Mouse (Mus musculus) kidney, postnatal 10 days (tissue): ENCODE data around the gene Mia3.
"Not testable (repeated sequence)": the region's sequence is repeated elsewhere in the genome, so short reads cannot be mapped to it uniquely, and the experiment has no call there.

Experiments used
- DNase-seq: peaks from one replicate; pipeline ENCODE4 v3.0.0; 2021; ENCODE audit warnings: mixed read lengths

Mia3 gene

DNA sequence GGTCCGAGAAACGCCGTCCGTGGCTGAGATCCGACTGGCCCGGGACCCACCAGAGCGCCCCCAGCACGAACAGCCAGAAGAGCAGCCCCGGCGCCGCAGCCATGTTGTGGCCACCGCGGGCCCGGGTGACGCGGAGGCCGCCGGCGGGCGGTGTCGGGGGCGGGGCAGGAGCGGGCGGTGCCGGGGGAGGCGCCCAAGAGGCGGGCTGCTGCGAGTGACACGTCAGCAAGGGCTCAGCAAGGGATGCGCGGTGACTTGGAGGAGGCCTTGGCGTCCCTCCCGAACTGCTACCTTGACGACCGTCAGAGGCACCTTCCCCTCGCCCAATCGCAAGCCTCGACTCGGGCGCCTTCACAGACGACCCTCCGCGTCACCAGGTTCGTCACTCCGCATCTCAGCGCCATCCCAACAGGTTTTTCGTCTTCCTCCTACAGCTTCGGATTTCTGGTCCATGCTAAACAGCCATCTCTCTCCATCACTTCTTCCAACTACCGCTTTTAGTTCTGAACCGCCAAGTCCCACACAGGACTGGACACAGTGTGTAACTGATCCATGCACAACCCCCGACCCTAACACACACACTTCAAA lies at the start of gene Mia3:
Mia3 (minus strand) TSS at position 127 of the 588 bp plus-strand sequence.
- DNase-seq = peak; percentile 96

DNA sequence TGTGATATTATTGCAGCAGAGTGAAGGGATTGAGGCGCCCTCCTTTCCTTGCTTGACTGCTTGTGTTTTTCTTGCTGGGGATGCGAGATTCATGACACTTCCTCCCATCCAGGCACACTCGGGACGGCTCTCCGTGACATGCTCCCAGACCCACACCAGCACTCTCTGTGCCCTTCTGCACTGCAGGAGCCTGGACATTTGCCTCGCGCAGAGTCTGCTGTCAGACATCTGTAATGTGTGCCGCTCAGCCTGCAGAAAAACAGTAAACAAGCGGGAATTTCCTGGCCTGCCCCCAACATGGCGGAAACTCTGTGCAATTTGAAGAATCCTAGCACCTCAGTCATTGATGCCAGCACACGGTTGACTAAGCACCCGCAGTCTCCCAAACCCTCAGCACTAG lies 48.5 kb upstream of the Mia3 start, which contains the start of gene Hhipl2:
Hhipl2 (plus strand) TSS at position 343 of the 400 bp plus-strand sequence.
- DNase-seq = no peak

DNA sequence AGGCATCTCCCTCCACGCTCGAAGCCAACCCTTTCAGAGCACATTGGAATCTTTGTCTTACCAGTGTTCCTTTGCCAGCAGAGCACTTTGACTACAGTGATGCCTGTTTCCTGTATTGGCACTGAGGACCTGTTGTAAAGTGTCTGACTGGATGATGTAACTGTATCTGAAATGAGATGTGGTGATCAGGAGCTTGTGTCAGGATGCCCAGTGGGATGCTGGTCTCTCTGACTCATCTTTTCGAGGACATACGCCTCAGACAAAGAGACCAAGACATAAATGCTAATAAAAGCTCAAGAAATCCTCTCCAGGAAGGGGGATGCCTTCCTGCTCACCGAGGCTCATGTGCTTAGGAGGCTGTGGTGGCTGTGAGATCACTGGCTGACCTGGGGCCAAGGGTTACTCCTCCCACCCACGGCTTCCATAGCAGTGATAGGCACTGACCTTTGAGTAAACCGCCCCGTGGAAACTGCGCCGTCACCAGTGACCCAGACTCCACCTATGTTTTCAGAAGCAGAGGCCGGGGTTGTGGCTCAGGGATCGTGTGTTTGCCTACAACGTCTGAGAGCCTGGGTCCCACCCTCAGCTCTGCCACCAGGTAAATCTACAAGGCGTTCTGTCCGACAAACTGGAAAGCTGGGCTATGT lies 44.9 kb upstream of the Mia3 start:
- no peak for DNase-seq

DNA sequence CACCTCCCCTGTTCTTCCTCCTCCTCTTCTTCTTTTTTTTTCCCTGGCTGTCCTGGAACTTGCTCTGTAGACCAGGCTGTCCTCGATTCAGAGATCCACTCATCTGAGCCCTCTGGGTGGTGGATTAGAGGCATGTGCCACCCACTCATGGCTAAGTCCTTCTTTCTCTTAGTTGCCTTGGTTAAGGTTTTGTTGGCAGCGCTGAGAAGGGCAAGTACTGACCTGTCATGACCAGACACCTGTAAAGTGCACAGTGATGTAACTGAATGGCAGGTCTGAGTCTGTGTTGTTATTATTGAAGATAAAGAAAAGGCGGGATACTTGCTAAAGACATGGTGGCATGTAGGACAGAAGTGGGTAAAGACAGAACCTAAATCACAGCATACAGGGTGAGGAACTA lies 34.0 kb upstream of the Mia3 start:
- DNase-seq = no peak

DNA sequence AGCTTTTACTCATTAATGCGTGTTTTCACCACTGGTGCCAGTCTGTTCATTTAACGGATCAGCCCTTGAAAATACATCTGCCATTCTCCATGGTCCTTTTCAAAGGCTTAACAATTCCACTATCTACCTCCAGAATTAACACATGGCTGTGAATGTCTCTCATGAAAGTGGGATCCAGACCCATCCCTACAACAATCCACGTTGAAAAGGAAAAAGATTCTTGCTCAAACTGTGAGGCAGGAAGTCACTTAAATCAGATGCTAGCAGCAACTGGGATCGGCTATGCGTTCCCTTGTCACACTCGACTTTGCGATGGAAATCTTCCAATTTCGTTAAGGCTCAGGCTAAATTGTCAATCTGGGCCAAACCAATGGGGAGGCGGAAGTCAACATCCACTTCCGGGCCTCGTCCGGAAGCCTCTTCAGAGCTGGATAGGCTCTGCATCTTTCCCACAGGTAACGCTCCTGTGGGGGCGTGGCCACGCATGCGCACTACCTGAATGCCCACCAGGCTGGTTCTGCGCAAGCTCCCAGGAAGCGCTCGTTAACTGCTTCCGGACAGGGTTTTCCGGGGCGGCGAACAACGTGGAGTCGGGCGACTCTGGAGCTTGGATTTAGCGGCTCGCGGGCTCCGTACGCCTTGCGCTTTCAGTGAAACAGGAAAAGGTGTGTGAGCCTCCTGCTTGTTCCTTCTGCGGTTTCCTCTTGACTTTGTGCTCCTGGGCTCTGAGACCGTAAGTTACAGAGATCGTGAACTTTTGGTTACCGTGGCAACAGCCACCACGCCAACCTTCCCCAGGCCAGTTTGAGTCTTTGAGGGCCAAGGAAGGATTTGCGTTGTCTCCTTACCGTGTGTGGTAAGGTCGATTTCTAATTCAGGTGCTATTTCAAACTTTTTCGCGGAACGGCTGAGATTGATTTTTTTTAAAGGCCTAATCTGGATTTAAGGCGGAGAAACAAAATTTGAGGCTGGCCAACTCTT lies 19.4 kb upstream of the Mia3 start, which contains the start of gene Taf1a:
Taf1a (plus strand) TSS at position 556 of the 981 bp plus-strand sequence.
- peak; percentile 93 for DNase-seq

DNA sequence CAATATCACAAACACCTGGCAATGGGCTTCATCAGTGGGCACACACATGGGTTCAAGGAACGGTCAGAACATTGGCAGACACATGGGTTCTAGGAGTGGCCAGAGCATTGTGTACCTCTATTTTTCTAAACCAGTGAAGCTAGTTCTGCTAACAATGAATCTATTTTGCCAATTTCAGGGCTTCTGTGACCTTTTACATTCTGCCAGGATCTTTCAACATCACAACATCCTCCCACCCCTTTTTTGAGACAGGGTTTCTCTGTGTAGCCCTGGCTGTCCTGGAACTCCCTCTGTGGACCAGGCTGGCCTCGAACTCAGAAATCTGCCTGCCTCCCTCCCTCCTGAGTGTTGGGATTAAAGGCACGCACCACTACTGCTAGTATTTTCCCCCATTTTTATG lies 18.1 kb upstream of the Mia3 start:
- DNase-seq = not testable (repeated sequence)

DNA sequence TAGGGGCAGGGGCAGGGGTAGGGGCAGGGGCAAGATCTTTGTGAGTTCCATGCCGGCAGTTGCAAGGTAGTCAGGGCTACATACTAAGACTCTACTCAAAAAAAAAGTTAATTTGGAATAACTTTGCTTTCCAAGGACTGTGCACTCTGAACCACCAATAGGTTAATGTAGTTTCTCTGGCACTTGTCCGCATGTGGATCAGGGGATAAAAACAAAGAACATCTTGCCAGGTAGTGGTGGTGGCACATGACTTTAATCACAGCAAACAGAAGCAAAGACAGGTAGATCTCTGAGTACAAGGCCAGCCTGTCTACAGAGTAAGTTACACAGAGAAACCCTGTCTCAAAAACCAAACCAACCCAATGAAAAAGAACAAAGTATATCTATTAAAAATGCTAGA lies 13.3 kb upstream of the Mia3 start:
- no peak for DNase-seq

DNA sequence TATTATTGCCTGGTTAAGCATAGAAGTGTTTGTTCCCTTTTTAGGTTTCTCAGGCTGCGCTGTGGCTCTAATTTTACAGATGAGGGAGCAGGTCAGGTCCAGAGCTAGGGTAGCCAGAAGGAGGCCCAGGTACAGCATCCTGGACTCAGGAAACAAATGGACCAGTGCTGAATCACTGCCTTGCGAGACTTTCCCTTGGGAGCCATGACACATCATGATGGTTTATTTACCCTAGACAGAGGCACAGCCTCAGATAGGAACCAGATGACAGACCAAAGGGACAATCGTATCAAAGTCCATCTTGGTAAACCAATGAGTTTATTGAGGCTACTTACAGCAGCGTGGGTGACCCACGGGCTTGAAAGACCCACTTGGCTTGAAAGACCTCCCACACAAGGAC lies 12.5 kb upstream of the Mia3 start:
- DNase-seq = no peak

DNA sequence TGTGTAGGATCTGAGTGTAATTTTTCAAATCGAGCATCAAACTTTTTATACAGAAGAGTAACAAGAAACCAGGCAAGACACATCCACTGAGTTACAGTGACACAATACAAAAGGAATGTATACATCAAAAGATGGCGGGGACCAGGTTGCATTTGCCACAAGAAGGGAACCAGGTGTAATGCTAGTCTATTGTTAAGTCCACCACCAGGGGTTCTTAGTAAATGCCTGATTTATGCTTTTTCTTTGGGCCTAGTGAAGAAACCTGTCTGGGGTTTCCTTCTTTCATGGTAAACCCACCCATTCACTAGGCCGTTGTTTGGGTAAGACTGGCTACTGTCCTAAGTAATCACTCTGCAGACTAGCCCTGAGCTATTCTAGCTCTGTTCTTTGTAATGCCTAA lies 10.0 kb upstream of the Mia3 start:
- not testable (repeated sequence) for DNase-seq

DNA sequence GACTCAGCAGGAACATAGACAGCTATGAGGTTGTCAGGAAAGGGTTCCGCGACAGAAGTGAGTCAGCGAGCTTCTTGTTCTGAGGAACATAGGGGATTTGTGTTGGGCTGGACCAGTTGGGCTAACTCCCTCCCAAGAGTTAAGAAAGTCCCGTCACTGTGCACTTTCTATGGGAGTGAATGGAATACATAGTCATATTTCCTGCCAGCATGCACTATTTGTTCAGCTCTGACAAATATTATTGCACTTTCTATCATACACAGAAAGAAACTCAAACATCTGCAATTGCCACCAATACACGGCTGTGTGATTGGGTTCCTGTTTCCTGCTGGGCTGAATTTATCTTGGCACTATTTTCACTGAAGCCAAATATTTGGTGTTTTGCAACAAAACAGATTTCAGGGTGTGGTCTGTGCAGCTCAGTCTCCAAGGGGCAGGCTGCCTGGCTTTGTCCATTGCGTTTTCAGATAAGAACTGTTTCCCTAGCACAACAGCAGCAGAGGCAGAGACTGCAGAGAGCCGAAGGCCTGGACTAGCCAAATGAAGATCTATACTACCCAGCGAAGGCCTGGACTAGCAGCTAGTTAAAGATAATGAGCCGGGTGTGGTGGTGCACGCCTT lies 9.1 kb upstream of the Mia3 start:
- no peak for DNase-seq

DNA sequence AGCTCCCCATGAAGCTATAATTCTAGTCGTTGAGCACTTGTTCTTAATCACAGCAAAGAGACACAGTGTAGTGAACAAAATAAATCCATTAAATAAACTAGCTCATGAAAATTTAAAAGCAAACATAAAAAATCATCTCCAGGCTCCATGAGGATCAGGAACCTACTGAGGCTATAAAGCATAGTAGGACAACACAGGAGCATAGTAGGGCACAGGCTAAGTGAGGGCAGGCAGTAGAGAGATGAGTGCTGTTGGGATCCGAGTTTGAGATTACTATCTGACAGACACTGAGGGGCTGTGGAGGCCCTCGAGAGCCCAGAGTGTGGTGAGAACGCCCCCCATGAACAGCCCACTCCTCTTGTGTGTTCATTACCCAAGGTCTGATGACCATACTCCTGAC lies 7.7 kb upstream of the Mia3 start:
- no peak for DNase-seq

DNA sequence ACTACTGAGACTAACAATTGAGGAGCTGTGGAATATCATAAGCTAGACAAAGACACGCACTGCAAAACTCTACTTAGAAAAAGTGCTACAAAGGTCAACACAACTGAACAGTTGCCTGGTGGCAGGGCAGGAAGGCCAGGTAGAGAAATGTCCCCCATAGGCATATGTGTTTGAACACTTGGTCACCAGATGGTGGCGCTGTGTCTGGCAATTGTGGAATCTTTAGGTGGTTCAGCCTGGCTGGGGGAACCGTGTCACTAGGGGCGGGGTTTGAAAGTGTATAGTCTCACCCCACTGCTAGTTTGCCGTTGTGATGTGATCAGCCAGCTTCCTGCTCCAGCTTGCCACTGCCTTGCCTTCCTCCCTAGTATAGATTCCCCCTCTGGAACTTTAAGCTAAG lies 5.4 kb upstream of the Mia3 start:
- DNase-seq = no peak

DNA sequence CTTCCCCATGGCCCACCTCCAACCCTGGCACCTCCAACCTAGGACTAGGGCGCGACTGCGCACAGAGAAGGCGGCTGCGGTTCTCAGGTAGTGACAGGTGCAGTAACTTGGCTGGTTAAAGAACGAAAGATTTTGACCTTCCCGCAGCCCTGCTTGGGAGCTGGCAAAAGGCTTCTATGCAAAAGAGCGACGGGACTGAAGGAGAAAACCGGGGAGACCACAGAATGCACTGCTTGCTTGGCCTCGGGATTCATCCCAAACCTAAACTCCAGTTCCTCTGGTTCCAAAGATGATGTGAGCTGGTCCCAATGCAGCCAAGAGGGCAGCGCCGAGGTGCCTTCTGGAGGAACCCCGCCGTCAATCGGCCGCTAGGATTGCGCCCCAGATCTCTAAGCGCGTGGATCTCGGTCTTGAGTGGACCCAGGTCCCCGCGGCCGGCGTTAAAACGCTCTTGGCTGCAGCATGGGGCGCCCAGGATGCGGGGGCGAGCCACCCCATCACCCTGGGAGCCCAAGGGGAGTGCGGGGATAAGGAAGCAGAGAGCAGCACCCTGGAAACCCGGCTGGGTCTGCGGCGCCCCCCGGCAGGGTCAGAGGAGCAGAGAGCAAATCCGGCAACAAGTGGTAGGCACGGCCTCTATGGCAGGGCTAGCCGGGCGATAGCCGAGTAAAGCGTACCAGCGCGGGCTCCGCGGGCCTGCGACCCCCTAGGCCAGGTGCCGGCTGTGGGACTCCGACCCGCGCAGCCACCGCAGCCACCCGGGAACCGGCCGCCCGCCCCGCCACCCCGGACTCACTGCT lies 552 bp downstream of the Mia3 start:
- no peak for DNase-seq

DNA sequence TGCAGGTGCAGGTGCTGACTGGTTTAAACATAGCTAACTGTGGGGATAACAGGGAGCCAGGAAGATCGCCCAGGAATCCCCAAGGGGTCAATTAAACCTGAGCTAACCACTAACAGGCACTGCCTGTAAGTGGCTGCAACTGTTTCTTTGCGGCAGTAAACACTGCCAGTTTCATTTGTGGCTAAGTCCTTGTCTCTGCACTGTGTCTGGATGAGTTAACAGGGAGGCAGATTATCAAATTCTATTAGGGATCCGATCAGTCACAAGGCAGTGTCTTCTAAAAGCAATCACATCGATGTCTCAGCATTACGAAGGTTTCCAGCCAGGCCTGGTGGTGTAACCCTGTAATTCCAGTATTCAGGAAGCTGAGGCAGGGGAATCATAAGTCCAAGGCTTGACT lies 3.0 kb downstream of the Mia3 start:
- DNase-seq = no peak

DNA sequence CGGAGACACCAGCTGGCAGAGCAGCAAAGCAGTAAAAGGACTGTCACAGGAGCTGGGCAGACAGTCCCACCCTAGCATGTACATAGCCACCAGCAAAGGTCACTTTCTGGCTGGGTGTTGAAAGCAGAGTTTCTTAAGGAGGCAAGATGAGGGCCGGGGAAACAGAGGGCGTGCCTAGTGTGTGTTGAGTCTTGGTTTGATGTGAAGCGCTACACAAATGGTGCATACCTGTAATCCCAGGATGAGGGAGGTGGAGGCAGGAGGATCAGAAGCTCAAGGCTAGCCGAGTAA lies 5.8 kb downstream of the Mia3 start:
- DNase-seq = no peak

DNA sequence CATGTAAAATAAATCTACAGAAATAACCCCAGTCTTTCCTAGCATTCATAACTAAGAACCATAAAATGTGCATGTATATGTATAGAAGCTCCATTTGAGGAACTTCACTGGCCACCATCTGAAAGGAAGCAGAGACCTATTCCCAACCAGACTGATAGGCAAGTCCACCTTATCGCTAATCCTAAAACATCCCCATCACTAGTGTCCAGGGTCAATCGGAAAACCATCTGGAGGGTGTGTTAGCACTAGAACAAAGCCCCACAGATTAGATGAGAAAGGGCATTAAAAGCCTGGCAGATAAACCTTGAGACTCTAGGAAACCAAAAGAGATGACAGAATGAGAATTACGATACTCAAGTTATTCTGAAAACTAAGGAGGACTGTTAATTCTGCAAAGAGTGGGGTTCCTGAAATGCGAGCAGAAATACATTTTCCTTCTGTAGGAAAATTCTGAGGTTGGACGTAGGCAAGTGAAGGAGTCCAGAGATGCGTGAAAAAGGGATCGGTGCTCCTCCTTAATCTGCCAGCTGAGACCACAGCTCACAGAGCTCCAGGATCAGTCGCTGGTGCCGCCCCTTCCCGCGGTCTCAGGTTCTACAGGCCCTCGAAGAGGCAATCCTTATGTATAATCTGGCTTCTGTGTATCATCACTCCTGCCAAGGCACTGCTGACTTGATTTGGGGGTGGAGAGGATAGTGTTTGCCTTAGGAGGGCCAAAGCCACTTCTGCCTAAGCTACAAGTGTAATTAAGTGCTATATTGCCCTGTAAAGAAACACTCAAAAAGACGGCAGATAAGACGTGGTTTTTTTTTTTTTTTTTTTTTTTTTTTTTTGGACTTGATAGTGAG lies 6.4 kb downstream of the Mia3 start:
- DNase-seq = no peak

DNA sequence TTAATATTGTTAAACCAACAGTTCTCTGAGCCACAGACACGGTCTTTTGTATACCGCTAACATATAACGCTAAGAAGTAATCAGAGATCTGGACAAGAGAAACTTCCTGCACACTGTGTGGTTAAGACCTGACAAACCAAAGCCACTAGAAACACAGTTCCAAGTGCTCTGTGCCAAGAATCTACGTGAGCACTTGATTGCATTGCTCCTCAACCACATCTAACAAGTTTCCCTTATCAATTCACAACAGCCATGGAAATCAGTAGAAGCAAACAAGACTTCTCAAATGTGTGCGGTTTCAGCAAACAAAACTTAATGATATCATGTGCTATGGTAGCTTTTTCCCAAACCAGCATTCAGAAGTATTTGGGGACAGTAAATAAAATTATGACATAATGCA lies 7.1 kb downstream of the Mia3 start:
- DNase-seq = no peak

DNA sequence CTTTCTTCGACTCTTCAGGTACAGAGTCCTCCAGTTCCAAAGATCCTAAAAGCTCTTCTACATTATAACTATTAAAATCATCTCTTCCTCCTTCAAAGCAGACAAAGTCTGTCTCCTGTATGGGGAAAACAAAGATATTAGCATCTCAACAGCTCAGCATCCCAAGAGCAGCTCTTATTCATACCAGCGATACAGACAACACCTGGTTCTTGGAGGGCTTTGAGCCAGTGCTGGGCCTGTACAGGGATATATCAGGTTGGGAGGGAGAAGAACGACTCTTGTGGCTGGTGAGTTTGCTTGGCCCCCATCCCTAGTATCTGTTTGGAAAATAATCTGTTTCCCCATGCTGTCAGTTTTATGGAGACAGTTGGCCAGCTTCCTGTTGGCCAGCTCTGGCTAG lies 10.5 kb downstream of the Mia3 start:
- no peak for DNase-seq

DNA sequence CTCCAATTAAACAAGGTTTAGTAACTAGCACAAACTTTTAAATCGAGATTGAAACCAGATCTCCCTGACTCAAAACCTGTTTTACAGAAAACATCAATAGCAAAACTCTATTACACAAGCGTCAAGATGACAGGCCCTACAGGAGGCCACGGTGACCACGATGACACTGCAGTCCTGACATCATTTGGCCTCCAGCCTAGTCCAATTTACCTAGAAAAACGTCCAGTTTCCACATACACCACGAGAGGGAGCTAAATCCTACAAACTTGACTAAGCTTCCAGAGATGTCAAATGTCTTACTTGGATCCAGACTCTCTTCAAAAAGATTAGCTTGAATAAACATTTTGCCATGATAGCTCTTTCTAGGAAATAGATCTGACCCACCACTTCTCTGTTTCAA lies 19.5 kb downstream of the Mia3 start:
- peak; percentile 71 for DNase-seq

DNA sequence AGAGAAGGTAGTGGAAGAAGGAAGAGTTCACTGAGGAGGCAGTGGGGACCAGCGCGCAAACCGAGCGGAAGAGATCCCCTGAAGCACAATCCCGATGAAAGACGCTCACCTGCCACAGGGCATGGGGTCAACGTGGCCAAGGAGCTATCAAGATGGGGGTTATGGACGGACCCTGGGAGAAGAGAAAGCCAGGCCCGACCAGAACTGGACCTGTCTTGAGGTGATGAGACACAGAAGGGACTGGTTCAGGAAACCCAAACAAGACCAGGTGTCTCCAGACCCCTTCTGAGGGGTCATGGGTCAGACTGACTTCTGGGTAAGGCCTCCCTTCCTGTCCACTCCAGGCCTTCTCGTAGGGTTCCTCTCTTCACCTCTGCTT lies 23.5 kb downstream of the Mia3 start:
- DNase-seq = no peak
